7 mouse cellular contexts compared by ENCODE assay signal in the genomic region with DNA sequence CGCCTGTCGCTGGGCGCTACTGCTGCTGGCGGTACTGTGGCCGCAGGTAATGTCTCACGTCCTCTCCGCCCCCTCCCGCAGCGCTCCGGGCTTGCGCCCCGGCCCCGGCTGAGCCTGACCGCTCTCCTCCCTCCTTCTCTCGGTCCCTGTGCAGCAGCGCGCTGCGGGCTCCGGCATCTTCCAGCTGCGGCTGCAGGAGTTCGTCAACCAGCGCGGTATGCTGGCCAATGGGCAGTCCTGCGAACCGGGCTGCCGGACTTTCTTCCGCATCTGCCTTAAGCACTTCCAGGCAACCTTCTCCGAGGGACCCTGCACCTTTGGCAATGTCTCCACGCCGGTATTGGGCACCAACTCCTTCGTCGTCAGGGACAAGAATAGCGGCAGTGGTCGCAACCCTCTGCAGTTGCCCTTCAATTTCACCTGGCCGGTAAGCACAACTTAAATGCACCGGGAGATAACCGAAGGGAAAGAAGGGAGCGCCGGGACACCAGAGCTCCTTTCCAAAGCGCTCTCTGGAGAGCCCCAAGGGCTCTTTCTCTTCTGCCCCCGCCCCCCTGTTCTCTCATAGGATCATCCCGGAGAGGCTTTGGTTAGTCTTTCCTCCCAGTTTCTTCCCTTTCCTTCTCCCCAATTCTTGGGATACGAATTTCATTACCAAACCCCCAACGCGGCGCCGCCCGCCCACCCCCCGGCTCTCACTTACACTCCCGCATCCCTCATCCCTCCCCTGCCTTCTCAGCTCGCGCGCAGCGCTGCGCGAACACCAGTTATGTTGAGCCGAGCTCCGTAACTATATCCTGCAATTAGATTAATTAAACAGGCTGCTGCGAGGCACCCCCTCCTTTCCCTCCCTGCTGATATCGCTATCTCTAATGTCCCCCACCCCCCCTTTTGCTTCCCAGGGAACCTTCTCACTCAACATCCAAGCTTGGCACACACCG. TPM values are rescaled to one million over a fixed set of nuclear protein-coding genes. Genes with fewer than 3 reads are reported as not detected.
DNase-seq lines count a peak whose midpoint lies in the region; ATAC-seq lines count a peak whose summit lies in the region.

No protein-coding gene starts in this region.

- H3K4me1 ChIP-seq in embryonic facial prominence, embryonic 13.5 days: peaks cover 57% of the 10 kb centered on the region
- H3K4me1 ChIP-seq in hindbrain, embryonic 15.5 days (replicated peaks): peaks cover 73% of the 10 kb centered on the region
- H3K4me1 ChIP-seq in midbrain, embryonic 10.5 days: peaks cover 76% of the 10 kb centered on the region

- peak overlapping the region; percentile 70 for H3K9ac ChIP-seq in embryonic facial prominence, embryonic 13.5 days
- peak overlapping the region; percentile 38 for H3K9ac ChIP-seq in hindbrain, embryonic 15.5 days

- H3K4me3 ChIP-seq in embryonic facial prominence, embryonic 13.5 days: peak overlapping the region; percentile 49
- H3K4me3 ChIP-seq in hindbrain, embryonic 15.5 days: peak overlapping the region; percentile 47
- peak overlapping the region; percentile 56 for H3K4me3 ChIP-seq in midbrain, embryonic 10.5 days

- H3K27ac ChIP-seq in embryonic facial prominence, embryonic 13.5 days: no peak overlapping the region
- no peak overlapping the region; the same call in 1 of the 2 replicates for H3K27ac ChIP-seq in hindbrain, embryonic 15.5 days (replicated peaks)
- H3K27ac ChIP-seq in midbrain, embryonic 10.5 days (replicated peaks): peak overlapping the region; percentile 46; the same call in 1 of the 2 replicates

- peaks cover 99% of the 10 kb centered on the region for H3K27me3 ChIP-seq in embryonic facial prominence, embryonic 13.5 days
- H3K27me3 ChIP-seq in hindbrain, embryonic 15.5 days: peaks cover 84% of the 10 kb centered on the region
- peaks cover 100% of the 10 kb centered on the region for H3K27me3 ChIP-seq in midbrain, embryonic 10.5 days (ENCODE audit: low read depth, poor library complexity, severe bottlenecking)

- no peaks in the 10 kb centered on the region for H3K9me3 ChIP-seq in embryonic facial prominence, embryonic 13.5 days
- no peaks in the 10 kb centered on the region for H3K9me3 ChIP-seq in hindbrain, embryonic 15.5 days
- no peaks in the 10 kb centered on the region for H3K9me3 ChIP-seq in midbrain, embryonic 10.5 days (replicated peaks)

- no peak for ATAC-seq in embryonic facial prominence, embryonic 13.5 days (ENCODE audit: insufficient number of reproducible peaks, insufficient read depth, low FRiP score, low TSS enrichment, low read depth)
- ATAC-seq in hindbrain, embryonic 15.5 days (ENCODE audit: low FRiP score, low read depth): peak; percentile 55

- DNase-seq in right cerebral cortex, postnatal 4 days: peak; percentile 30
- DNase-seq in right cerebral cortex, postnatal 25 days: no peak
- DNase-seq in midbrain, embryonic 10.5 days (ENCODE audit: low spot score): peak; percentile 53
- no peak for DNase-seq in left cerebral cortex, postnatal 14 days (ENCODE audit: low spot score in 2 of 2)
- no peak for DNase-seq in gastrocnemius, adult 8-10 months (ENCODE audit: low spot score in 2 of 2)

- WGBS in embryonic facial prominence, embryonic 13.5 days: under 1% methylated on average over 61 of the region's 61 CpGs
- under 1% methylated on average over 57 of the region's 61 CpGs for WGBS in hindbrain, embryonic 15.5 days
- WGBS in midbrain, embryonic 10.5 days: under 1% methylated on average over 59 of the region's 61 CpGs

- no peaks in the 10 kb centered on the region for H3K36me3 ChIP-seq in embryonic facial prominence, embryonic 13.5 days
- no peaks in the 10 kb centered on the region for H3K36me3 ChIP-seq in hindbrain, embryonic 15.5 days
- no peaks in the 10 kb centered on the region for H3K36me3 ChIP-seq in midbrain, embryonic 10.5 days

- H3K4me2 ChIP-seq in embryonic facial prominence, embryonic 13.5 days: peak overlapping the region; percentile 85
- H3K4me2 ChIP-seq in hindbrain, embryonic 15.5 days: peak overlapping the region; percentile 96

- intact Hi-C loops in left cerebral cortex, postnatal 14 days (cut with DNase I): loop anchor here (2.0 kb wide), 1 partner anchor 26 kb away; no protein-coding TSS in a partner anchor

RNA-seq across cellular contexts. Expression of gene Dll4, which starts 0.8 kb away (rescaled TPM):
- 4.2 and 4.6 TPM in 2 replicates for polyA plus RNA-seq in embryonic facial prominence, embryonic 13.5 days (2015; fragmentation: Nextera tagmentation; extraction: Ambion mirVana)
- polyA plus RNA-seq in hindbrain, embryonic 15.5 days (2015; fragmentation: Nextera tagmentation; extraction: Ambion mirVana): 5.0 and 5.1 TPM in 2 replicates
- 5.7 TPM in 2 replicates for polyA plus RNA-seq in midbrain, embryonic 10.5 days (2016; fragmentation: Nextera tagmentation; extraction: Ambion mirVana)
- total RNA-seq in left cerebral cortex, postnatal 14 days (2021): 1 to 10 TPM; 4.0 to 5.0 TPM
- 1 to 10 TPM; 3.3 to 5.8 (median 3.9) TPM for total RNA-seq in gastrocnemius, adult 8-10 months (2022)

RNA-seq across cellular contexts. Expression of gene Chac1, which starts 24.6 kb away (rescaled TPM):
- polyA plus RNA-seq in embryonic facial prominence, embryonic 13.5 days (2015; fragmentation: Nextera tagmentation; extraction: Ambion mirVana): 1.7 and 1.8 TPM in 2 replicates
- 10.7 and 11.6 TPM in 2 replicates for polyA plus RNA-seq in hindbrain, embryonic 15.5 days (2015; fragmentation: Nextera tagmentation; extraction: Ambion mirVana)
- 0.78 and 0.95 TPM in 2 replicates for polyA plus RNA-seq in midbrain, embryonic 10.5 days (2016; fragmentation: Nextera tagmentation; extraction: Ambion mirVana)
- total RNA-seq in left cerebral cortex, postnatal 14 days (2021): 1 to 10 TPM; 8.9 to 9.0 TPM
- 100 to 1,000 TPM in 1 of 4 experiments, 10 to 100 TPM in 3; 59.1 to 158 (median 73.1) TPM for total RNA-seq in gastrocnemius, adult 8-10 months (2022)

RNA-seq across cellular contexts. Expression of gene Vps18, which starts 37.9 kb away (rescaled TPM):
- 20.1 and 20.7 TPM in 2 replicates for polyA plus RNA-seq in embryonic facial prominence, embryonic 13.5 days (2015; fragmentation: Nextera tagmentation; extraction: Ambion mirVana)
- polyA plus RNA-seq in hindbrain, embryonic 15.5 days (2015; fragmentation: Nextera tagmentation; extraction: Ambion mirVana): 27.3 and 30.2 TPM in 2 replicates
- polyA plus RNA-seq in midbrain, embryonic 10.5 days (2016; fragmentation: Nextera tagmentation; extraction: Ambion mirVana): 23.1 and 27.5 TPM in 2 replicates
- total RNA-seq in left cerebral cortex, postnatal 14 days (2021): 10 to 100 TPM; 40.2 to 40.5 TPM
- total RNA-seq in gastrocnemius, adult 8-10 months (2022): 10 to 100 TPM; 10.8 to 12.5 (median 11.5) TPM

RNA-seq across cellular contexts. Expression of gene Rhov, which starts 55.4 kb away (rescaled TPM):
- 16.7 and 17.9 TPM in 2 replicates for polyA plus RNA-seq in embryonic facial prominence, embryonic 13.5 days (2015; fragmentation: Nextera tagmentation; extraction: Ambion mirVana)
- 44.2 and 45.5 TPM in 2 replicates for polyA plus RNA-seq in hindbrain, embryonic 15.5 days (2015; fragmentation: Nextera tagmentation; extraction: Ambion mirVana)
- polyA plus RNA-seq in midbrain, embryonic 10.5 days (2016; fragmentation: Nextera tagmentation; extraction: Ambion mirVana): 0.83 and 1.9 TPM in 2 replicates
- total RNA-seq in left cerebral cortex, postnatal 14 days (2021): 1 to 10 TPM; 9.5 to 9.9 TPM
- not detected for total RNA-seq in gastrocnemius, adult 8-10 months (2022)

Comparison
In these comparisons a context has a peak if more than half of its experiments do, and no peak if none do; other contexts are left out.
1. DNase-seq: peak in right cerebral cortex, postnatal 4 days (single experiment) and midbrain, embryonic 10.5 days (single experiment); none in right cerebral cortex, postnatal 25 days (single experiment), left cerebral cortex, postnatal 14 days (0 of 2) and gastrocnemius, adult 8-10 months (0 of 2).
2. Peak in every context shown above with its lines, with median percentiles within 50 percentile points of each other: H3K4me3 ChIP-seq.